Mouse (Mus musculus): ENCODE measurements at regions not wholly inside any gene's neighbourhood (a gene's known extent, or its start where the extent isn't known, plus 50 kb on each side); places are given as distances from the start of the nearest gene placed in this dataset.

DNA sequence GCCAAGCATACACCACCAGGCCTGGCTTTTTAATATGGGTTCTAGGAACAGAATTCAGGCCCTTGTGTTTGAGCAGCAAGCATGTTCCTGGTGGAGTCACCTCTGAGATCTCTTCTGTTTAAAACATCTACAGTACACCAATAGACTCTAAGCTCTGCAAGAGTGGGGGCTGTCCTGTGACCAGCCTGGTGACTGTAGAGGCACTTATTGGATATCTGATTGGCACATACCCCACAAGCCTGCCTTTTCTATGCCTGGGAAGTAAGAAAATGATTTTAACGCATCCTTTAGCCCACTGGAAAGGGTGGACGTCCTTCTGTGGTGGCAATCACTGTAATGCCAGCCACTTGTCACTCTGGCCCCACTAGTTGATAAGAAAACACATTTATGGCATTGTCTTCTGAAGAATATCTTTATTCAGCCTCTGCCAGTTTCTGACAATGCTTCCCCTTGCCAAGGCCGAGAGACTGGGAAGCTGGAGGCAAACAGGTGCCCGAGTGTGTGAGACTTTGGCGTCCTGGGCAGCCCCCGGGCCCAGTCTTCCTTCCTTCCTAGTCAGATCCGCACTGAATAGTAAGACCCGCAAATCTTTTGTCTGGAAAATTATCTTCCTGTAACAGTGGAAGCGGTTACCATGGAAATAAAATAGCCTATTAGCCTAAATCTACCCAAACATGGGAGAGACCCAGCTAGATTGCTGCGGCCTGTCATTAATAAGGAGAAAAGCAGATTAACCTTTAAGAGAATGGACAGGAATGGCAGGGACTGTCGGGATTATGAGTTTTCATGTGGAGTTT is 228.0 kb upstream of the Prok2 start:
- Histone ChIP-seq H3K27me3 (ENCODE audit: control insufficient read depth, insufficient read depth, low read depth, low read length) (no peaks in the 10 kb centered on the region), H3K9me3 (replicated peaks; ENCODE audit: control insufficient read depth, low read length, poor library complexity, severe bottlenecking) (no peaks in the 10 kb centered on the region), H3K36me3 (ENCODE audit: control insufficient read depth, insufficient read depth, low read length) (no peaks in the 10 kb centered on the region), H3K27ac (ENCODE audit: low read length) (peak overlapping the region; percentile 67), H3K4me3 (ENCODE audit: low read depth, low read length) (no peak overlapping the region), H3K4me1 (ENCODE audit: control insufficient read depth, insufficient read depth, low read length) (peaks cover 11% of the 10 kb centered on the region), H3K9ac (ENCODE audit: low read depth, low read length) (no peak overlapping the region), H3K4me2 (ENCODE audit: low read length) (no peak overlapping the region)
- 30% methylated on average over 11 of the region's 11 CpGs for whole genome bisulfite sequencing
- ATAC-seq, result peak; percentile 83

DNA sequence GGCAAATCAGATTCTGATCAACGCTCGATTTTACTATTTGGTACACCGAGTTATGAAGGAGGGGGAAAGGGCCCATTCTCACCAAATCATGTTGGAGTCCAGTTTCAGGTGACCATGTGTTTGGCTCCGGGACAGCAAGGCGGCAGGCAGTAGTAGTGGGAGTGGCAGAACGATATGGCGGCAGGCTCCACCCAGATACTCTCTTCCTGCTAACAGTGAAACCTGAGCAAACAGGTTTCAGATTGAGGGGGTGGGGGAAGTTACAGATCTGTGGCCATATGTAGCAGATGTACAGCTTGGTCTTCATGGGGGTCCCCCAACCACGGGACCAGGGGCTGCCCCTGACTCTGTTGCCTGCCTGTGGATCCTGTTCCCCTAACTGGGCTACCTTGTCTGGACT is 224.6 kb upstream of the Prok2 start:
- Histone ChIP-seq H3K9ac (ENCODE audit: low read depth, low read length) (no peak overlapping the region), H3K36me3 (ENCODE audit: control insufficient read depth, insufficient read depth, low read length) (no peaks in the 10 kb centered on the region), H3K27me3 (ENCODE audit: control insufficient read depth, insufficient read depth, low read depth, low read length) (no peaks in the 10 kb centered on the region), H3K4me2 (ENCODE audit: low read length) (no peak overlapping the region), H3K9me3 (replicated peaks; ENCODE audit: control insufficient read depth, low read length, poor library complexity, severe bottlenecking) (no peaks in the 10 kb centered on the region), H3K4me3 (ENCODE audit: low read depth, low read length) (no peak overlapping the region), H3K4me1 (ENCODE audit: control insufficient read depth, insufficient read depth, low read length) (peaks cover 11% of the 10 kb centered on the region), H3K27ac (ENCODE audit: low read length) (no peak overlapping the region)
- 96% methylated on average over 8 of the region's 8 CpGs for WGBS
- no peak for ATAC-seq

GRCm38 (mm10) chr6:99946917-99947316 is 220.7 kb upstream of the Prok2 start:
- Histone ChIP-seq H3K27me3 (ENCODE audit: control insufficient read depth, insufficient read depth, low read depth, low read length) (no peaks in the 10 kb centered on the region), H3K4me1 (ENCODE audit: control insufficient read depth, insufficient read depth, low read length) (no peaks in the 10 kb centered on the region), H3K9ac (ENCODE audit: low read depth, low read length) (no peak overlapping the region), H3K27ac (ENCODE audit: low read length) (no peak overlapping the region), H3K4me2 (ENCODE audit: low read length) (no peak overlapping the region), H3K9me3 (replicated peaks; ENCODE audit: control insufficient read depth, low read length, poor library complexity, severe bottlenecking) (no peaks in the 10 kb centered on the region), H3K4me3 (ENCODE audit: low read depth, low read length) (no peak overlapping the region), H3K36me3 (ENCODE audit: control insufficient read depth, insufficient read depth, low read length) (no peaks in the 10 kb centered on the region)
- ATAC-seq, result no peak
- 49% methylated on average over 2 of the region's 2 CpGs for WGBS

GRCm38 (mm10) chr6:99946481-99946880 is 220.3 kb upstream of the Prok2 start:
- no peaks in the 10 kb centered on the region for H3K4me1 ChIP-seq (ENCODE audit: control insufficient read depth, insufficient read depth, low read length)
- H3K4me3 ChIP-seq (ENCODE audit: low read depth, low read length), result no peak overlapping the region
- no peak for ATAC-seq
- no peak overlapping the region for H3K9ac ChIP-seq (ENCODE audit: low read depth, low read length)
- H3K27ac ChIP-seq (ENCODE audit: low read length), result no peak overlapping the region
- no peak overlapping the region for H3K4me2 ChIP-seq (ENCODE audit: low read length)
- no peaks in the 10 kb centered on the region for H3K36me3 ChIP-seq (ENCODE audit: control insufficient read depth, insufficient read depth, low read length)
- H3K27me3 ChIP-seq (ENCODE audit: control insufficient read depth, insufficient read depth, low read depth, low read length), result no peaks in the 10 kb centered on the region
- 63% methylated on average over 3 of the region's 3 CpGs for WGBS
- H3K9me3 ChIP-seq (replicated peaks; ENCODE audit: control insufficient read depth, low read length, poor library complexity, severe bottlenecking), result no peaks in the 10 kb centered on the region

DNA sequence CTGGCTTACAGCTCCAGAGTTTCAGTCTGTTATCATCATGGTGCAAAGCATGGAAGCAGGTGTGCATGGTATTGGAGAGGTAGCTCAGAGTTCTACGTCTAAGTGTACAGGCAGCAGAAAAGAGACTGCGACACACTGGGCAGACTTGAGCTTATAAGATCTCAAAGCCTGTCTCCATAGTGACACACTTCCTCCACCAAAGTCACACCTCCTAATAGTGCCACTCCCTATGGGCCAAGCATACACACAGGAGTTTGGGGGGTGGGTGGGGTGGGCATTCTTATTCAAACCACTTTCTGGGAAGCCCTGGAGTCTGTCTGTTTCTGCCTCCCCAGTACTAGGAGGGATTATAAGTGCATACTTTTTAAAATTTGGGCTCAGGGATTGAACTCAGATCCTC is 219.5 kb upstream of the Prok2 start:
- no peak overlapping the region for H3K4me3 ChIP-seq (ENCODE audit: low read depth, low read length)
- 0 out of 2 replicates have a peak, but pooled peaks cover 2% of the 10 kb centered on the region for H3K27me3 ChIP-seq (ENCODE audit: control insufficient read depth, insufficient read depth, low read depth, low read length)
- H3K27ac ChIP-seq (ENCODE audit: low read length), result no peak overlapping the region
- no peaks in the 10 kb centered on the region for H3K36me3 ChIP-seq (ENCODE audit: control insufficient read depth, insufficient read depth, low read length)
- H3K9me3 ChIP-seq (replicated peaks; ENCODE audit: control insufficient read depth, low read length, poor library complexity, severe bottlenecking), result no peaks in the 10 kb centered on the region
- no peaks in the 10 kb centered on the region for H3K4me1 ChIP-seq (ENCODE audit: control insufficient read depth, insufficient read depth, low read length)
- H3K4me2 ChIP-seq (ENCODE audit: low read length), result no peak overlapping the region
- no peak for ATAC-seq
- H3K9ac ChIP-seq (ENCODE audit: low read depth, low read length), result no peak overlapping the region
- WGBS, result 76% methylated on average over 2 of the region's 2 CpGs

GRCm38 (mm10) chr6:99942958-99943357 is 216.8 kb upstream of the Prok2 start:
- no peak overlapping the region for H3K4me3 ChIP-seq (ENCODE audit: low read depth, low read length)
- WGBS, result 67% methylated on average over 1 of the region's 1 CpGs
- H3K9me3 ChIP-seq (replicated peaks; ENCODE audit: control insufficient read depth, low read length, poor library complexity, severe bottlenecking), result no peaks in the 10 kb centered on the region
- no peak overlapping the region for H3K9ac ChIP-seq (ENCODE audit: low read depth, low read length)
- H3K27ac ChIP-seq (ENCODE audit: low read length), result no peak overlapping the region
- H3K27me3 ChIP-seq (ENCODE audit: control insufficient read depth, insufficient read depth, low read depth, low read length), result 0 out of 2 replicates have a peak, but pooled peaks cover 2% of the 10 kb centered on the region
- H3K4me2 ChIP-seq (ENCODE audit: low read length), result no peak overlapping the region
- H3K36me3 ChIP-seq (ENCODE audit: control insufficient read depth, insufficient read depth, low read length), result no peaks in the 10 kb centered on the region
- ATAC-seq, result no peak
- peaks cover 7% of the 10 kb centered on the region for H3K4me1 ChIP-seq (ENCODE audit: control insufficient read depth, insufficient read depth, low read length)

- no peak overlapping the region for H3K27ac ChIP-seq (ENCODE audit: low read length)
- no peak overlapping the region for H3K4me3 ChIP-seq (ENCODE audit: low read depth, low read length)
- 67% methylated on average over 5 of the region's 5 CpGs for WGBS
- no peak; the same call in 1 of the 2 replicates for ATAC-seq
- peaks cover 7% of the 10 kb centered on the region for H3K4me1 ChIP-seq (ENCODE audit: control insufficient read depth, insufficient read depth, low read length)
- H3K36me3 ChIP-seq (ENCODE audit: control insufficient read depth, insufficient read depth, low read length), result no peaks in the 10 kb centered on the region
- no peaks in the 10 kb centered on the region for H3K9me3 ChIP-seq (replicated peaks; ENCODE audit: control insufficient read depth, low read length, poor library complexity, severe bottlenecking)
- 0 out of 2 replicates have a peak, but pooled peaks cover 2% of the 10 kb centered on the region for H3K27me3 ChIP-seq (ENCODE audit: control insufficient read depth, insufficient read depth, low read depth, low read length)
- no peak overlapping the region for H3K4me2 ChIP-seq (ENCODE audit: low read length)
- H3K9ac ChIP-seq (ENCODE audit: low read depth, low read length), result no peak overlapping the region
These were observed 213.9 kb upstream of the Prok2 start for GRCm38 (mm10) chr6:99940118-99940517.

DNA sequence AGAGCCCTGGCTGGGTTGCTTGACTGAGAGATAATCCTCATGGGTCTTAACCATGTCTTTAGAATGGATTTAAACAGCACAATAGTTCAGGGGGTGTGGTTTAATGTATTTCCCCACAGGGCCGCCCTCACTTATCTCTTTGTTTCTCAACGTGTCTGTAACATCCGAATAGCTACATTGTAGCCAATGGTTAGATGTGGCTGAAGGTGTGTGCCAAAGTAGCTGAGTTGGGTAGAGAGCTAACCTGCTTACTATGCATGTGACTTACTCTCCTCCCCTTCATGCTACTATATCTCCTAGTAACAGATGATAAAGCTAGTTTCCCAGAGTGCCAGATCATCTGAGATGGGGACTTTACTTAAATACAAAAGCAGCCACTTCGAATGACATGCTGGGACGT is 213.2 kb upstream of the Prok2 start:
- Histone ChIP-seq H3K27me3 (ENCODE audit: control insufficient read depth, insufficient read depth, low read depth, low read length) (0 out of 2 replicates have a peak, but pooled peaks cover 2% of the 10 kb centered on the region), H3K4me2 (ENCODE audit: low read length) (no peak overlapping the region), H3K27ac (ENCODE audit: low read length) (no peak overlapping the region), H3K9ac (ENCODE audit: low read depth, low read length) (no peak overlapping the region), H3K36me3 (ENCODE audit: control insufficient read depth, insufficient read depth, low read length) (no peaks in the 10 kb centered on the region), H3K9me3 (replicated peaks; ENCODE audit: control insufficient read depth, low read length, poor library complexity, severe bottlenecking) (no peaks in the 10 kb centered on the region), H3K4me3 (ENCODE audit: low read depth, low read length) (no peak overlapping the region), H3K4me1 (ENCODE audit: control insufficient read depth, insufficient read depth, low read length) (peaks cover 7% of the 10 kb centered on the region)
- no peak for ATAC-seq
- 21% methylated on average over 5 of the region's 5 CpGs for WGBS

GRCm38 (mm10) chr6:99938949-99939348 is 212.8 kb upstream of the Prok2 start:
- Histone ChIP-seq H3K36me3 (ENCODE audit: control insufficient read depth, insufficient read depth, low read length) (no peaks in the 10 kb centered on the region), H3K9ac (ENCODE audit: low read depth, low read length) (no peak overlapping the region), H3K9me3 (replicated peaks; ENCODE audit: control insufficient read depth, low read length, poor library complexity, severe bottlenecking) (no peaks in the 10 kb centered on the region), H3K27me3 (ENCODE audit: control insufficient read depth, insufficient read depth, low read depth, low read length) (0 out of 2 replicates have a peak, but pooled peaks cover 2% of the 10 kb centered on the region), H3K4me2 (ENCODE audit: low read length) (no peak overlapping the region), H3K4me3 (ENCODE audit: low read depth, low read length) (no peak overlapping the region), H3K27ac (ENCODE audit: low read length) (no peak overlapping the region), H3K4me1 (ENCODE audit: control insufficient read depth, insufficient read depth, low read length) (peaks cover 7% of the 10 kb centered on the region)
- peak; percentile 20; the same call in 1 of the 2 replicates for ATAC-seq
- WGBS, result 29% methylated on average over 7 of the region's 7 CpGs

Data from midbrain, embryonic 16.5 days (tissue).